Mouse (Mus musculus) lung, embryonic 15.5 days (tissue): ENCODE measurements around the gene Ikzf4. TPM values are rescaled to one million over a fixed set of nuclear protein-coding genes. Genes with fewer than 3 reads are reported as not detected.

ENCODE experiments used
- microRNA-seq: library from miRNA; unstranded; fragments of <30 nt; microRNA quantifications from one replicate; pipeline ENCODE4, GENCODE M21; 2016
- polyA plus RNA-seq: library from polyadenylated mRNA; unstranded; fragments of >200 nt; fragmentation: Nextera tagmentation; extraction: Ambion mirVana; gene quantifications from 2 replicates; pipeline ENCODE4 v1.2.1, GENCODE M21; 2015

Gene Ikzf4
- polyA plus RNA-seq, 1 experiment from 2014 or later, result 2.2 TPM

Small RNA genes within 50 kb of the gene (microRNA-seq; reads per million reads assigned to microRNA genes)
- not detected for gene Mir6917

Other genes starting within 250 kb of the Ikzf4 start
- 0.31 and 0.99 TPM in 2 replicates for gene Slc39a5, start 244.8 kb downstream of the Ikzf4 start, polyA plus RNA-seq
- 72.1 and 75.7 TPM in 2 replicates for gene Nabp2, start 234.5 kb downstream of the Ikzf4 start, polyA plus RNA-seq
- 39.8 and 42.1 TPM in 2 replicates for gene Rnf41, start 234.3 kb downstream of the Ikzf4 start, polyA plus RNA-seq
- 70.2 and 74.7 TPM in 2 replicates for gene Smarcc2, start 186.7 kb downstream of the Ikzf4 start, polyA plus RNA-seq
- gene Myl6, start 151.8 kb downstream of the Ikzf4 start, polyA plus RNA-seq, result 1,477 and 1,532 TPM in 2 replicates
- 2.9 and 4.3 TPM in 2 replicates for gene Myl6b, start 147.3 kb downstream of the Ikzf4 start, polyA plus RNA-seq
- 28.8 and 31.5 TPM in 2 replicates for gene Esyt1, start 120.1 kb downstream of the Ikzf4 start, polyA plus RNA-seq
- gene Zc3h10, start 98.2 kb downstream of the Ikzf4 start, polyA plus RNA-seq, result 14.6 and 14.9 TPM in 2 replicates
- 3,783 and 4,172 TPM in 2 replicates for gene Rpl41, start 96.7 kb downstream of the Ikzf4 start, polyA plus RNA-seq
- gene Pa2g4, start 80.0 kb downstream of the Ikzf4 start, polyA plus RNA-seq, result 194 and 200 TPM in 2 replicates
- gene Erbb3, start 56.3 kb downstream of the Ikzf4 start, polyA plus RNA-seq, result 21.3 and 22.9 TPM in 2 replicates
- 711 and 777 TPM in 2 replicates for gene Rps26, start 19.2 kb downstream of the Ikzf4 start, polyA plus RNA-seq
- 12.3 and 13.8 TPM in 2 replicates for gene Suox, start 28.1 kb upstream of the Ikzf4 start, polyA plus RNA-seq
- 73.8 and 77.8 TPM in 2 replicates for gene Rab5b, start 50.3 kb upstream of the Ikzf4 start, polyA plus RNA-seq
- 1.2 and 1.3 TPM in 2 replicates for gene Pmel, start 58.2 kb upstream of the Ikzf4 start, polyA plus RNA-seq
- 108 and 110 TPM in 2 replicates for gene Cdk2, start 59.0 kb upstream of the Ikzf4 start, polyA plus RNA-seq
- gene Dgka, start 98.9 kb upstream of the Ikzf4 start, polyA plus RNA-seq, result 9.5 and 10.5 TPM in 2 replicates
- gene Pym1, start 101.9 kb upstream of the Ikzf4 start, polyA plus RNA-seq, result 37.9 and 39.8 TPM in 2 replicates
- gene Mmp19, start 144.9 kb upstream of the Ikzf4 start, polyA plus RNA-seq, result 2.9 and 4.0 TPM in 2 replicates
- 50.1 and 55.2 TPM in 2 replicates for gene Dnajc14, start 158.1 kb upstream of the Ikzf4 start, polyA plus RNA-seq
- 15.8 and 16.6 TPM in 2 replicates for gene Tmem198b, start 158.4 kb upstream of the Ikzf4 start, polyA plus RNA-seq
- gene Sarnp, start 171.3 kb upstream of the Ikzf4 start, polyA plus RNA-seq, result 206 and 214 TPM in 2 replicates
- 69.2 and 77.7 TPM in 2 replicates for gene Ormdl2, start 175.7 kb upstream of the Ikzf4 start, polyA plus RNA-seq
- gene Gdf11, start 245.7 kb upstream of the Ikzf4 start, polyA plus RNA-seq, result 3.7 and 4.8 TPM in 2 replicates